Mouse (Mus musculus): ENCODE data around the gene Rnf181.

- TF ChIP-seq POLR2A (IDR thresholded peaks at IDR 0.05; ENCODE audit: low read depth, low read length) (no peak), CTCF (IDR thresholded peaks at IDR 0.05; ENCODE audit: extremely low read depth, insufficient read depth, insufficient read length, insufficient replicate concordance) (no peak)
Measured at GRCm38 (mm10) chr6:72312198-72312597, 54.6 kb downstream of the Rnf181 start.

All from spleen, adult 2 months (tissue).